Mouse (Mus musculus): ENCODE data around the gene Gm20388.

Gene Gm20388

DNA sequence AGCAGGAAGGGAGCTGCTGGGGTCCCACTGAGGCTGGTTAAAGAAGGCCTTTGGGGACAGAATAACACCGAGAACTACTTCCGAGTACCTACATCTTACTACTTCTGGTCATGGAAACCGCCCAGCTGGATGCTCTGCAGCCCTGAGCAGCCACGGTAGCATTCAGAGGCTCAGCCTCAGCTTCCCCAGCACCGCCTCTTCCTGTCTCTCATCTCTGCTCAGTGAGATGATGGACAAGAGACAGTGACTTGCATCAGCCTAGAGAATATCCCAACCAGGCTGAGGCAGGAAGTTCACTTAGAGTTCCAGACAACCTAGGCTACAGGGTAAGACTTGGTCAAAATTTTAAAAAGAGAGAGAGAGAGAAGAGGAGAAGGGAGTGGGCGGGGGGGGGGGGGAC is 3876.0 kb downstream of the Gm20388 start:
- no peak for DNase-seq

DNA sequence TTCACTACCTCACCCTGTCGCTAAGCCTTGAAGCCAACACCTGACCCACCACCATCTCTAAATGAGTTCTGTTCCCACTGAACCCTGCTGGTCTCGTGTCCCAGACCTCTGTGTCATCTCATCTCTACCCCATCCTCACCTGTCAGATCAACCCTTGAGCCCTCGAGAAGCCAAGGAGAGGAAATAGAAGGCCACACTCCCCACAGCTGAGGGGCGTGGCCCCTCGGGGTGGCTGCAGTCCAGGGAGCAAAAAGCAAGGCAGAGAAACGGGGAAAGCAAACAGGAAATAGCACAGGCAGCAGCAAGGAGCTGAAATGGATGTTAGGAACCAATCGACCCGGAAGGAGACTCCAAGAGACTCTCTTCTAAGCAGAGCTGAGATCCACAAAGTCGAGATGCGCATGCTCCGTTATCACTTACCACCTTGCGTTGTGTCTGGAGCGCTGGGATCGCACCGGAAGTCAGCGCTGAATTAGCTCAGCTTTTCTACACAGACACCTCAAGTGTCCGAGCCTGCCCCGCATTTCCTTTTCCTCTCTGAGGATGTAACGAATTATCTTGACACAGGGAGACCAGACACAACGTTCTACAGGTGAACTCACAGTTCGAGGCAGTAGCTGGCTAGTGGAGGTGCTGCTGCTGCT is 3876.7 kb downstream of the Gm20388 start:
- DNase-seq: peak in 1 of 2 experiments; percentile 12

DNA sequence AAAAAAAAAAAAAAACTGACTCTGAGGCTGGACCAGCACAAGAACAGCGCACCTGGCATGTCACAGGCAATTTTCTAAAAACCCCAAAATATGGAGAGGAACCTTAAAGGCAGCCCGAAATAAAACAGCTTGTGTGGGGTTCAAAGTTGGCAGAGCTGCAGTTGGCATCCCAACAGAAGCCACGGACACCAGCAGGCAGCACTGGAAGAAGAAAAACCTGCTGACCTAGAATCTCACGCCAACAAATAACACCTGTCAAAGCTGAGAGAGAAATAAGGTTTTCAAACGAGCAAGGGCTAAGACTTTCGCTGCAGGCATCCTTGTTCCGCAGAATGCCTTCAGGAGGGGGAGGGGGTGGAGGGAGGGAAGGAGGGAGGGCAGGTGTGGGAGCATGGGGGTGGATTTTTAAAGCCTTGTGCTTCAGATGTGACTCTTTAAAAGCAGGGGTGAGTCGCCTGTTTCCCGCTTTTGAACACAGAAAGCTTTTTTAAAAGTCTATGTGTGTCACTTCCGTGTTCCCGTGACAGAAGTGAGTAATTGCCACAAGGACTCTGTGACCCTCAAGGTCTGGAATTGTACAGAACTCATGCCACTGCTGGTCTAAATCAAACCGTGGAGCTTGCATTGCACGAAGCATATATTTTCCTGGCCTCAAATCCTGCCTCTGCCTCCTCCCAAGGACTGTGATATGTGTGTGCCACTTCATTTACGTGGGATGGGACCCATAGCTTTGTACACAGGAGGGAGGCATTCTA is 3878.0 kb downstream of the Gm20388 start:
- DNase-seq: no peak

DNA sequence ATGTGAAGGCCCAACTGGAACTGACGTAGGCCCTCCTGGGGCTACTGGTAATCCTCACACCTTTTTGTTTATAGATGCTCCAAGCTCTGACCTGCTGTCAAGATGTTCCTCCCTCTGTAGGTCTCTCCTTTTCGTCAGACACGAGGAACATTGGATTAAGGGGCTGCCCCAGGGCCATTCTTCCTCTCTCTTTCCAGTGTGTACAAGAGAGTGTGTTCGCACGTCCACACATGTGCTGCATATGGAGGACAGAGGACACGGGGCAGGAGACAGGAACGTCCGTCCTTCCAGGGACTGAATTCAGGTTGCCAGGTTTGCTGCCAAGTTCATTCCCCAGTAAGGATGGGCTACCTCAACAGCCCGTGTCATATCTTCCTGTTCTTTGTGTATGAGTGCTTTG is 3878.8 kb downstream of the Gm20388 start:
- no peak for DNase-seq

DNA sequence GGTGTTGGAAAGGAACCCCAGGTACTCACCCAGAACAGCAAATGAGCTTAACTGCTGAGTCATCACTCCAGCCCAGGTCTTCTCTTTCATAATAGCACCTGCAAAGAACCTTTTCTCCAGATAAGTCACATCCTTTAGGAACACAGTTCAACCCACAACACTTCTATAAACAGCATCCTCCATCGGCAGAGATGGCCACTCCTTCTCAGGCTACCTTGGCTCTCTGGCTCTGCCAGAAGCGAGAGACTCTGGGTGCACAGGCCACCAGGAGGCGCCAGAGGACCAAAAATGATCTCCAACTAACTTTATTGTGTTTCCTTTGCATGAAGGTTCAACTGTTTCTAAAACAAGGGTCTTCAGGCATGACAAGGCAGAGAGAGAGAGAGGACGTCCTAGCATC is 3879.3 kb downstream of the Gm20388 start:
- DNase-seq: peak; percentile 39 to 46

DNA sequence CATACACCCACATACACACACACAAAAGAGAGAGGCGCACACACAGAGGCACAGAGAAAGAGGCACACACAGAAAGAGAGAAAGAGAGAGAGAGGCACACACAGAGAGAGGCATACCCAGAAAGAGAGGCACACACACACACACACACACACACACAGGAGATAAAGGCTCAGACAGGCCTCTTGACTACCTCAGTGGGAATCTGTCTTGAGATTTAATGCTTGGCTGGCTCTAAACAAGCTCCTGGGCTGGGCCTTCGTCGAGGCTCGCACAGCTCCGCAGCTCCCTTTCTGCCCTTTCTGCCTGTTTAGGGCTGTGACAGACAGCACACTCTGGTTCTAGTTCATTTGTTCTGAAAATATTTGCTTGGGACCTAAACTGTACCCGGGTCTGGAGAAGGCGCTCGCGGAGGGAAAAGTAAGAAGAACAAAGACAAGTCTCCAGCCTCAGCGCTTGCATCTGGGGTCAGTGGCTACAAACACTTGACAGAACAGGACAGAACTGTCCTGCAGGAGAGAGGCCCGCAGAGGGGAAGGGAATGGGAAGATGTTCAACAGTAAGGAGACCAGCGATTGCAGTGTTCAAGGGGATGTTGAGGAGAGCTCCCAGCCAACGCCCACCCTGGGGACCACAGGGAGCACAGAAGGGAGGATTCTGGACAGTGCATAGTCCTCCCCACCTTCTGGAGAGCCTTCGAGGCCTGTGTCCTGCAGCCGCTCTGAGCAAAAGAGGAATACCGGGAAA is 3880.6 kb downstream of the Gm20388 start:
- DNase-seq: no peak

DNA sequence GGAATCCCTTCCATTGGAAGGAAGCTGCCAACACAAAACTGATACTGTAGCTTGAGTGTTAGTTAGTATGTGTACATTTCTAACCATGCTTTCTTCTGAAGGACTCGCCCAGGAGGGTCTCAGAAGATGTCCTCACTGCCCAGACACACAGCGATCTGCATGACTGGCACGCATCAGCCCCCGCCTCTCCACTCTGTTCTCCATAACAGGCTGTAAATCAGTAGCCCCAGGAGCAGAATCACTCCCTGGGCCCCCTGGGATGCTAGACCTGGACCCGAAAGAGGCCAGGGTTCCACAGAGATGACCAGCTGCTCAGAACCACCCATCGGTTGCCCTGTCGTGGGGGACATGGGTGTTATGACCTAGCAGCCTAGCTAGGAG is 3881.2 kb downstream of the Gm20388 start:
- DNase-seq: no peak

DNA sequence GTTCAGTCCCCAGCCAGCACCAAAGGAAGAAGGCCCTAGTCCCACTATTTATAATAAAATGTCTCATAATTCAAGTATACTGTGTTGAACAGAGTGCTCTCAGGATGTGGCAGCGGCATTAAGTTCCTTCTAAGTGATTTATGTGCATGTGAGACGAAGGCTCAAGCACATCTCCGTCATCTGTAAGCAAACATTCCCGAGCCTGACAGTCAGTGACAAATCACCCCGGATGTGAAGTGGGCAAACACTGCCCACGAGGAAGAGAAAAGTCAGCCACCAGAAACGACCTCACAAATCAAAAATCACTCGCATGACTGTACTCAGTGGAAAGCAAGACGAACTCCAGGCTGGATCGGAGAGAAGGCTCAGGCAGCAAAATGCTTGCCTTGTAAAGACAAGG is 3883.3 kb downstream of the Gm20388 start:
- DNase-seq: no peak

DNA sequence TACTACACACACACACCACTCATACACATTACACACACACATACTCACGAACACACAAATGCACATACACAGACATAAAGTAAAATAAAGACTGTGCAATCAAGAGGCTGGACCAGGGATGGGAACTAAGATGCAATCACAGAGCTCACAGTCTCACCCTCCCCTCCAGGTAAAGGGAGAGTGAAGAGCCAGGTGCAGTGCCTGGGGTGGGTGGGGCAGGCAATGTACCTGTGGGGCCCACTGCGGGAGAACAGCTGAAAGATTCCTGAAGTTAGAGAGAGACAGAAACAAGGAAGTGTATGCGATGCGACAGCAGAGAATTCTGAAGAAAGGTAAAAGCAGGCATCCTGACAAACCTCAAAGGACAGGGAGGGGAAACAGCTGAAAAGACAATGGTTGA is 3884.1 kb downstream of the Gm20388 start:
- DNase-seq: no peak

DNA sequence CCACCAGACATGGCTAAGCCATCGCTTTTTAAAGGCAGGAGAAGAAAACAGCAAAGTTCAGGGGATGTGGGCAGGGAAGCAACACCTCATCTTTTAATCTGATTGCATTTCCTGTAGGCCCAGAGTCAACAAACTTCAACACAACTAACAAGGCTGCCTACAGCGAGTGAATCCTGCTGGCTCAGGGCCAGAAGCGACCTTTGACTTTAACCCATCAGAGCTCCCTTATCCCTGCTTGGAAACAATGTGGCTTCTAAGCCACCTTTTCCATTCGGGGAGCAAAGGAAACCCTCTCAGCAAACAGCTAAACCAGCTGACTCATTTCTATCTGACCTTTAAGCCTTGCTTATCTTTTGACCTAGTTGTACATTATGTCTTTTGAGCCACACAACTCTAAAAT is 3886.1 kb downstream of the Gm20388 start:
- no peak for DNase-seq

DNA sequence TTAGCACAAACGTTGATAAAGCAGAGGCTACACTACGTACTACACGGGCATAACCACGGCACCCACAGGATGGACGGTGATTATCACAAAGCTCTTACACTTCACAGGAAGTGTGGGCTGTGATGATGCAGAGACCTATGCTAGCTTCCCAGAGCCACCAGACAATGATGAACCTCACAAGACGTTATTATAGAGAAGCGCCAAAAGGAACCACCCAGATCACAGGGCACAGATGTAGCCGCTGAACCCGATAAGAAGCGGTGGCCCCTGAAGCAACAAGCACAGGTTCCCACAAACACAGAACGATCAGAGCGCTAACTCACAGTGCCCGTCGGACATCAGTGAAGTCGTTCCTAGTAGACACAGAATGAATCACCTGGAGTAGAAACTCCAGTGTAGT is 3887.3 kb downstream of the Gm20388 start:
- no peak for DNase-seq

DNA sequence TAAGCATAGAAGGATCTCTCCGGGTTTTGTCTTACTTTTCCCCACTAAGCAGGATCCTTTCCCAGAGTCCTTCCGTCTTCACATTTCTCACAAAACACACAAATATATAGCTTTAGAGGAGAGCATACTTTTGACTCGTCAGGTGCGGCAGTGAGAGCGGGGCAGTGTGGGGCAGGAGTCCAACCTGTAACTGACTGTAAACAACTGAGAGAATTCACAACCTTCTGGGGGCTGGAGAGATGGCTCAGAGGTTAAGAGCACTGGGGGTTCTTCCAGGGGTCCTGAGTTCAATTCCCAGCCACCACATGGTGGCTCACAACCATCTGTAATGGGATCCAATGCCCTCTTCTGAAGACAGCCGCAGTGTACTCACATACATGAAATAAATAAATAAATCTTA is 3888.8 kb downstream of the Gm20388 start:
- no peak for DNase-seq

DNA sequence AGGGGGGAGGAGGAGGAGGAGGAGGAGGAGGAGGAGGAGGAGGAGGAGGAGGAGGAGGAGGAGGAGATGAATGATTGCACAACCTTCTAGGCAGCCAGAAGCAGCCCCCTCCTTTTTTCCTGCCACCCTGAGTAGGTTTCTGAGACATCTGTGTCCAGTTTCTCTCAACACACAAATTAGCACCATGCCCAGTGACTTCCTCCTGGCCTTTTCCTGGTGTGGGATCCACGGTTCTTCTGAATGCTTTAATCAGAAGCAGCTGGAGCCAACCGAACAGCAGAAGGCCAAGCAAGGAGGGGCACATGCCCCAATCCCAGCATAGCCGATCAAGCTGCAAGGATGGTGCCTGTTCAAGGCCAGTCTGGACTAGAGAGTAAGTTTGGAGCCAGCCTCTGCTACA is 3889.2 kb downstream of the Gm20388 start:
- DNase-seq: no peak

DNA sequence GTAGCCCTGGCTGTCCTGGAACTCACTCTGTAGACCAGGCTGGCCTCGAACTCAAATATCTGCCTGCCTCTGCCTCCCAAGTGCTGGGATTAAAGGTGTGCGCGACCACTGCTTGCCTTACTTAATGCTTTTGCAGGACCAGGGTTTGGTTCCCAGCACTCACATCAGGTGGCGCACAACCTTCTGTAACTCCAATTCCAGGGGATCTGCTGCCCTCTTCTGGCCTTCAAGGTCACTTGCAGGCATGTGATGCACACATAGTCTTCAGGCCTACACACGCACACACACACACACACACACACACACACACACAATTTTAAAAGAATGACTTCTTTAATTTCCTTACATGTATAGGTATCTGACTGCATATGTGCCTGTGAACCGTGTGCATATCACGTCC is 3890.2 kb downstream of the Gm20388 start:
- DNase-seq: no peak

DNA sequence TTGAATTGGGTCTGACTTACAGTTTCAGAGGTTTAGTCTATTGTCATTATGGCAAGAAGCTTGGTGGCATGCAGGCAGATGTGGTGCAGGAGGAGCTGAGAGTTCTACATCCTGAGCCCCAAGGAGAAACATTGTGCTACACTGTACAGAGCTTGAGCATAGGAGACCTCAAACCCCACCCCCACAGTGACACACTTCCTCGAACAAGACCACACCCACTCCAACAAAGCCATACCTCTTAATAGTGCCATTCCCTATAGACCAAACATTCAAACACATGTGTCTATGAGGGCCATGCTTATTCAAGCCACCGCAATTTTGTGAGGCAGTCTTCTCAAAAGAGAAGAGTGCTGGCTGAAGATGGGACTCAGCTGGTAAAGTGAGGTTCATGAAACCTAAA is 3890.9 kb downstream of the Gm20388 start:
- no peak for DNase-seq

DNA sequence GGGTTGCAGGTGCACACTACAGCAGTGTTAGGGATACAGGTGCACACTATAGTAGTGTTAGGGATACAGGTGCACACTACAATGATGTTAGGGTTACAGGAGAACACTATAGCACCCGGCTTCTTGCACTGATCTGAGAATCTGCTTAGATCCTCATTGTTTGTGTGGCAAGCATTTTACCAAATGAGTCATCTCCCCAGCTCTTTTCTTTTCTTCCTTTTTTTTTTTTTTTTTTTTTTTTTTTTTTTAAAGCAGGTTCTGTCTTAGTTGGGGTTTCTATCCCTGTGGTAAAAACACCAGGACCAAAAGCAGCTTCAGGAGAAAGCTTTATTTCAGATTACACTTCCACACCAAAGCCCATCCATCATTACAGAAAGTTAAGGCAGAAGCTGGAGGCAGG is 3893.0 kb downstream of the Gm20388 start:
- DNase-seq: no peak

DNA sequence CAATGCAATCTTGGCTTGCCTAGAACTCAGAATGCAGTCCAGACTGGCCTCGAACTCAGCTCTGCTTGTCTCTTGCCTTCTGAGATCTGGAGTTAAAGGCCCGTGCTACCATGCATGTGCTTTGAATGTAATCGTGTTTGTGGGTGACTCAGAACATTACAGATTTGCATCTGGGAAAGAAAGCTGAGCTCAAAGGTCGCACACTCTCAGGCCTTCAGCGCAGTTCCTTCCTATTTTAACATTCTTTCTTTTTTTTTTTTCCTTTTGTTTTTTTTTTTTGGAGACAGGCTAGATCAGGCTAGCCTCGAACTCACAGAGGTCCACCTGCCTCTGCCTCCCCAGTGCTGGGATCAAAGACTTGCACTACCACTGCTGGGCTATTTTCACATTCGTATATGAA is 3893.9 kb downstream of the Gm20388 start:
- DNase-seq: no peak

DNA sequence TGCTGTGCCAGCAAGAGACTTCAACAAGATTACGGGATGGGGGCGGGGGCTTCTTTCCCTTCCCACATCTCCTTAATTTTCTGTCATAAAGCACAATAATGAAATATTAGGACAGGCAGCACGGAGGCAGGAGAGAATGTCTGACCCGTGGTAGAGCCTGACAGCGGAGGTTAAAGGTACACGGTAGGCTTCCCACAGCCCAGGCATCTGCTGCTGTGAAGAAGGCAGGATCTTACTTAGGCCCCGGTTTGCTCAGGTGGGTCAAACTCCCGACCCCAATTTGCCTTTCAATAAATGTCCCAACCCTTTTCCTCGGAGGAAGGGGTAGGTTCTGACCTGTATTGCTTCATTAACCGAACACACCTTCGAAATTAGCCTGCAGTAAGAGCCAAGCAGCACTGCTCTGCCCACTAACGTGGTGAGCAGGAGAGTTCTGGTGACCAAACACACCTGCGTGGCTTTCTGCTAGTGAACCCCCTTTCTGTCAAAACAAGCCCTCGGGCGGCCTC is 3894.6 kb downstream of the Gm20388 start:
- no peak for DNase-seq

DNA sequence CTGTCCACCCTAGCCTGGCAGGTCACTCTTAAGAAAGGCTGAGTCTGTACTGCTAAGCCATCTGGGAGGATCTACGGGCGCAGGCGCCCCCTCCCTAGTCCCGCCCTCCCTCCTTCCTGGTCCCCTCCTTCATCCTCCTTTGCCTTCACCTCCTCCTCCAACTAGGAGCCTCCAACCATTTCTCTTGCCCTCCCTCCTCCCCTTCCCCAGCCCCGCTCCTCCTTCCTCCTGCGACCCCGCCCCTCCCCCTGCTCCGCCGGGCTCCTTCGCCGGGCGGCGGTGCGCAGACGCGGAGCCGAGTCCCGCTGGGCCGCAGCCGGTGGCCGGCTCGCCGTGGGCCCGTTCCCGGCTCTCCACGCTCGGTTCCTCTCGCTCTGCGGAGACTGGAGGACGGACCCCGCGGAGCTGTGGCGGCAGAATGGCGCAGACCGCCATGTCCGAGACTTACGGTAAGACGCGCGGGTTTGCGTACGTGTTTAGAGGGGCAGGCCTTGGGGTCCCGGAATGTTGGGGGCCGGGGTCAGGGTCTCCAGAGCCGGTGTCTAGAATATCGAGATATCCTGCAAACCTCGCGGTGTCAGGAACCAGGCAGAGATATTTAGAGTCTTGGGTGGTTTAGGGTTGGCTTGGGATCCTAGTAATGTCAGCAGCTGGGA is 3895.2 kb downstream of the Gm20388 start, which contains the start of gene Rab4a:
Rab4a (plus strand) TSS at position 268 of the 656 bp plus-strand sequence.
- peak; percentile 43 to 46 for DNase-seq

DNA sequence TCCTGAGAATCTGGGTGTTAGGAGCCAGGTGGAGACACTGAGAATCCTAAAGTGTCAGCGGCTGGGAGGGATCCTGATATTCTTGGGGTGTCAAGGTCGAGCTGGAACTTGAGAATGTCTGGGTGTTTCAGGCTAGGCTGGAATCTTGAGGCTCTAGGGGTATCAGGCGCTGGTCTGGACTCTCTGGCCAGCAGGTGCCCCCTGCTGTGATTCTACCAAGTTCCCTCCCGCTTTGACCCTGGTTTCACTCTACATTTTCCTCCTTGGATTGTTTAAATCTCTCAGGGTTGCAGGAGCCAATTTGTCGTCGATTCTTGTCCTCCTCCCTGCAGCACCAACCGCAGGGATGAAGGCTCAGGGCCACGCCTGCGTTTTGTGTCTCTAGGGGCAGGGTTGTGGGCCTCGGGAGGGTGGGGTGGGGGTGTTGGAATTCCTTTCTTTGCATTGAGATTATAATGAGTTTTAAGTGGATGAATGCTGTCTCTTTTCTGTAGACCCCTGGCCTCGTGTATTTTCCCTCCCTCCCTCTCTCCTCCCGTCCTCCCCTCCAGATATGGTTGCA is 3895.8 kb downstream of the Gm20388 start:
- DNase-seq: no peak

DNA sequence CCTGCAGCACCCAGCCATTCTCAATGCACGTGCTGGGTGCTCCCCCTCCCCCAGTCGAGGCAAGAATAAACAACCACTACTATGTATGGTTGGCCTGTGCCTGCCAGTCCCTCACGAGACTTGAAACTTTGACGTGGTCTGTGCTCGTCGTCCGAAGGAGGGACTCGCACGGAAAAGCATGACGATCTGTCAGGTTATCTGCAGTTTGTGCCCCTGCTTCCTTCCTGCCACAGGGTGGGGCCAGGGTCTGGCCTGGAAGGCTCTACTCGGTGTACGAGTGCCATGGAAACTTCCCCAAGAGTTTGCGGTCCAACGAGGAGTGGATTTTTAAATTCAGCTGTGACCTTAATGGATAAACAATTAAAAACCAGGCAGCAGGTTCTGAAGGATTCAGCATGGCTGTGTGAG is 3896.4 kb downstream of the Gm20388 start:
- DNase-seq: no peak

DNA sequence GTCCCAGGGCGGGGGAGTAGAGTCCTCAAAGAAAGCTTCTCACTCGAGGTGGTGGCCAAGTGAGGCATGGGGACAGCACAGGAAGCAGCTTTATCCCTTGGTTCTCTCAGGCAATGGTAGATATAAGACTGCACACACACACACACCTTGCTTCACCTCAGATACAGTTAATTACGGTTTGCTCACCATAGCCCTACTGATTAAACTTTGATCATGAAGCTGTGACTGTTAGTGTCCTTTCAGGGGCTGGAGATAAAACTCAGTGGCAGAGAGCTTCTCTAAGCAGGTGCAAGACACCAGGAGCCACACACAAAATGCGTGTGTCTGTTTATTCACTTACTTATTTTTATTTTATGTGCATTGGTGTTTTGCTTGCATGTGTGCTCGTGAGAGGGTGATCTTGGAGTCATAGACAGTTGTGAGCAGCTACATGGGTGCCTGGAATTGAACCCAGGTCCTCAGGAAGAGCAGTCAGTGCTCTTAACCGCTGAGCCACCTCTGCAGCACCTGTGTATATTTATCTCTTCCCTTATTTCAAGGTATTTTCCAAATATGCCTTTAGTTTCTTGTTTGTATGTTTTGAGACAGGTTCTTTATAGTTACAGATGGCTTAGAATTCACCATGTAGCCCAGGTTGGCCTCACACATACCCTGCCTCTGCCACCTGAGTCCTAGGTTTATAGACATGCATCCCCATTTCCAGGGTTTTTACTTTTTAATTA is 3897.4 kb downstream of the Gm20388 start:
- DNase-seq: no peak
